Mouse (Mus musculus): ENCODE data around the gene Acvr1b.

The Acvr1b gene

GRCm38 (mm10) chr15:101242645-101243044 lies 68.8 kb downstream of the Acvr1b start:
- in situ Hi-C loops (cut with MboI; ENCODE audit: low sequenced_read_pairs), result no loop called here

- in situ Hi-C loops (cut with MboI; ENCODE audit: low sequenced_read_pairs), result no loop called here
Observed at GRCm38 (mm10) chr15:101244012-101244411, 70.1 kb downstream of the Acvr1b start.

GRCm38 (mm10) chr15:101246231-101247154 lies 72.6 kb downstream of the Acvr1b start:
- in situ Hi-C loops (cut with MboI; ENCODE audit: low sequenced_read_pairs), result no loop called here

- in situ Hi-C loops (cut with MboI; ENCODE audit: low sequenced_read_pairs), result no loop called here
Observed at GRCm38 (mm10) chr15:101247155-101247498, 73.3 kb downstream of the Acvr1b start.

- in situ Hi-C loops (cut with MboI; ENCODE audit: low sequenced_read_pairs), result no loop called here
Observed at GRCm38 (mm10) chr15:101248029-101248710, 74.3 kb downstream of the Acvr1b start.

GRCm38 (mm10) chr15:101250220-101250800 lies 76.4 kb downstream of the Acvr1b start:
- in situ Hi-C loops (cut with MboI; ENCODE audit: low sequenced_read_pairs), result no loop called here

GRCm38 (mm10) chr15:101251930-101252329 lies 78.1 kb downstream of the Acvr1b start:
- in situ Hi-C loops (cut with MboI; ENCODE audit: low sequenced_read_pairs), result no loop called here

- in situ Hi-C loops (cut with MboI; ENCODE audit: low sequenced_read_pairs), result no loop called here
Observed at GRCm38 (mm10) chr15:101252614-101253013, 78.7 kb downstream of the Acvr1b start.

- in situ Hi-C loops (cut with MboI; ENCODE audit: low sequenced_read_pairs), result no loop called here
Observed at GRCm38 (mm10) chr15:101253563-101253885, 79.7 kb downstream of the Acvr1b start.

GRCm38 (mm10) chr15:101253886-101254795 lies 80.3 kb downstream of the Acvr1b start, which contains the start of gene Nr4a1:
TSS of gene Nr4a1 (plus strand) at chr15:101254269.
- in situ Hi-C loops (cut with MboI; ENCODE audit: low sequenced_read_pairs), result no loop called here

GRCm38 (mm10) chr15:101255842-101256462 lies 82.1 kb downstream of the Acvr1b start:
- in situ Hi-C loops (cut with MboI; ENCODE audit: low sequenced_read_pairs), result no loop called here

- in situ Hi-C loops (cut with MboI; ENCODE audit: low sequenced_read_pairs), result no loop called here
Observed at GRCm38 (mm10) chr15:101256463-101257206, 82.8 kb downstream of the Acvr1b start.

GRCm38 (mm10) chr15:101258420-101258819 lies 84.6 kb downstream of the Acvr1b start:
- in situ Hi-C loops (cut with MboI; ENCODE audit: low sequenced_read_pairs), result no loop called here

GRCm38 (mm10) chr15:101259922-101260321 lies 86.1 kb downstream of the Acvr1b start:
- in situ Hi-C loops (cut with MboI; ENCODE audit: low sequenced_read_pairs), result no loop called here

GRCm38 (mm10) chr15:101260387-101260786 lies 86.5 kb downstream of the Acvr1b start:
- in situ Hi-C loops (cut with MboI; ENCODE audit: low sequenced_read_pairs), result no loop called here

- in situ Hi-C loops (cut with MboI; ENCODE audit: low sequenced_read_pairs), result no loop called here
Observed at GRCm38 (mm10) chr15:101260874-101261622, 87.2 kb downstream of the Acvr1b start.

GRCm38 (mm10) chr15:101262502-101262901 lies 88.6 kb downstream of the Acvr1b start:
- in situ Hi-C loops (cut with MboI; ENCODE audit: low sequenced_read_pairs), result no loop called here
